Mouse (Mus musculus) duodenum, adult 2 months (tissue): ENCODE measurements around the gene Gm29735. TPM values are rescaled to one million over a fixed set of nuclear protein-coding genes. Genes with fewer than 3 reads are reported as not detected.

Experiments used
- polyA plus RNA-seq: library from polyadenylated mRNA; depleted of rRNA; stranded (reverse); fragments of >200 nt; gene quantifications from 2 replicates; pipeline ENCODE4 v1.2.3, GENCODE M21; 2012; ENCODE audit warnings: low replicate concordance; rRNA removed

Gm29735 gene
- 0.33 TPM in 1 of 2 replicates, not detected in the other for polyA plus RNA-seq

DNA sequence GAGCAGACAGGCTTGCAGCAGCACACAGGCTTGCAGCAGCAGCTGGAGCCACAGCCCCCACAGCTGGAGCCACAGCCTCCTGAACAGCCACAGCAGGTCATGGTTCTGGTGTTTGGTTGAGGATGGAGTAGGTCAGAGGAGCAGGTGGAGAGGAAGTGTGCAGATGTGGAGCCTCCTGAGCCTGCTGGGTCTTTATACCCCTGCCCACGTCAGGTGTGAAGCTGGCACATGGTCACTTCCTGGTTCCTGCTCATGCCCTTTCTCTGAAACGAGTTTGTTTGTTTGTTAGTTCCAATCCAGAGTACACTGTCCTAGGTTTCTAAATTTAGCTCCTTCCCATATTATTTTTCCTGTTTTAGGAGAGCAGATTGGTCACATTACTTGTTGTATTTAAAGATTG is at the start of gene Gm29735:
TSS of gene Gm29735 (minus strand) at position 101 of the 400 bp plus-strand sequence.

DNA sequence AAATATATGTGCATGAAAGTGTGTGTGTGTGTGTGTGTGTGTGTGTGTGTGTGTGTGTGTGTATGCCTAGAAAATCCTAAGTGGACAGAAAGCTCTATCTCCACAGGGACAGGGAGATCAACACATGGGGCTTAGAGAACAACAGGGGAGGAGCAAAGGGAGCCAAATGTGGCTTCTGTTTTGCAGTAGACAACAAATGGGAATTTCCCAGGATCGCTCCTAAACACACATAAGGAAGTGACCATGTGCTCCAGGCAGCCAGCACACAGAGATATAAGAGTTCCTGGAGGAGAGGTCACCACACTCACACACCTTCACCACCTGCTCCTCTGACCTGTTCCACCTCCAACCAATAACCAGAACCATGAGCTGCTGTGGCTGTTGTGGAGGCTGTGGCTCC is 44.2 kb upstream of the Gm29735 start, which contains the start of gene Krtap5-3:
TSS of gene Krtap5-3 (plus strand) at position 301 of the 400 bp plus-strand sequence.

DNA sequence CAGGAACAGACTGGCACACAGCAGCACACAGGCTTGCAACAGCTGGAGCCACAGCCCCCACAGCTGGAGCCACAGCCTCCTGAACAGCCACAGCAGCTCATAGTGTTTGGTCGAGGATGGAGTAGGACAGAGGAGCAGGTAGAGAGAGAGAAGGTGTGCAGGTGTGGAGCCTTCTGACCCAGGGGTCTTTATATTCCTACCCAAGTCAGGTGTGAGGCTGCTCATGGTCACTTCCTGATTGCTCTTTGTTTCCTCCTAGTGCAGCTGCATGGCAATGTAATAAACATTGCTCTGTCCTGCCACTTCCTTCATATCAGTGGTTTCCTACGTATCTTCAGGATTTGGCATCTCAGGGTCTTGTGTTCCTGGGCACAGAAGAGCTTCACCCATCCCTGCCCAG is 33.4 kb upstream of the Gm29735 start, which contains the start of gene Gm10153:
TSS of gene Gm10153 (minus strand) at position 101 of the 400 bp plus-strand sequence.

DNA sequence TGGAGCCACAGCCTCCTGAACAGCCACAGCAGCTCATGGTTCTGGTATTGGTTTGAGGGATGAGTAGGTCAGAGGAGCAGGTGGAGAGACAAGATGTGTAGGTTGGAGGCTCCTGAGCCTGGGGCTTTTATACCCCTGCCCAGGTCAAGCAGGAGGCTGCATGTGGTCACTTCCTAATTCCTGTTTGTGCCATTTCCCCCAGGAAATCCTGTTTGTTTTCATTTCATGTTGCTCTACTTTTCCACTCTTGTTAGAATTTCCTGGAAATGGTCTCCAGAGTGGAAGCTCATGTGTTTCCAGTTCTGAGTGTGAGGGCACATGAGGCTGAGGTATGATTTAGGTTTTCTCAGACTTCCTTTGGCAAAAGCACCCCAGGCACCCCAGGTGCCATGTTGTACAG is 19.0 kb upstream of the Gm29735 start, which contains the start of gene Krtap5-2:
TSS of gene Krtap5-2 (minus strand) at position 101 of the 400 bp plus-strand sequence.

DNA sequence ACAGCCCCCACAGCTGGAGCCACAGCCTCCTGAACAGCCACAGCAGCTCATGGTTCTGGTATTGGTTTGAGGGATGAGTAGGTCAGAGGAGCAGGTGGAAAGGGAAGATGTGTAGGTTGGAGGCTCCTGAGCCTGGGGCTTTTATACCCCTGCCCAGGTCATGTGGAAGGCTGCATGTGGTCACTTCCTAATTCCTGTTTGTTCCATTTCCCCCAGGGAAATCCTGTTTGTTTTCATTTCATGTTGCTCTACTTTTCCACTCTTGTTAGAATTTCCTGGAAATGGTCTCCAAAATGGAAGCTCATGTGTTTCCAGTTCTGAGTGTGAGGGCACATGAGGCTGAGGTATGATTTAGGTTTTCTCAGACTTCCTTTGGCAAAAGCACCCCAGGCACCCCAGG is 8.7 kb upstream of the Gm29735 start, which contains the start of gene Gm4553:
TSS of gene Gm4553 (minus strand) at position 101 of the 400 bp plus-strand sequence.

DNA sequence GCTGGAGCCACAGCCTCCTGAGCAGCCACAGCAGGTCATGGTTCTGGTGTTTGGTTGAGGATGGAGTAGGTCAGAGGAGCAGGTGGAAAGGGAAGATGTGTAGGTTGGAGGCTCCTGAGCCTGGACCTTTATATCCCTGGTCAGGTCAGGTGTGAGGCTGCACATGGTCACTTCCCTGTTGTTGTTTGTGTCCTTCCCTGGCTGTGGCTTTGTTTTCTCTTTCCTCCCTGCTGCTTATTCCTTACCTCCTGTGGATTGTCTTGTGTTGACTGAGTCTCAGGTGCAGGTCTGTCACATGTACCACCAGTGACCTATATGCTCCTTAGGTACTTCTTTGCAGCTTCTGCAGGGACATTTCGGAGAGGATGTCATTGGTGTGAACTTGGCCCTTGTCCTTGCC is 12.4 kb downstream of the Gm29735 start, which contains the start of gene Gm45337:
TSS of gene Gm45337 (minus strand) at position 101 of the 400 bp plus-strand sequence.

DNA sequence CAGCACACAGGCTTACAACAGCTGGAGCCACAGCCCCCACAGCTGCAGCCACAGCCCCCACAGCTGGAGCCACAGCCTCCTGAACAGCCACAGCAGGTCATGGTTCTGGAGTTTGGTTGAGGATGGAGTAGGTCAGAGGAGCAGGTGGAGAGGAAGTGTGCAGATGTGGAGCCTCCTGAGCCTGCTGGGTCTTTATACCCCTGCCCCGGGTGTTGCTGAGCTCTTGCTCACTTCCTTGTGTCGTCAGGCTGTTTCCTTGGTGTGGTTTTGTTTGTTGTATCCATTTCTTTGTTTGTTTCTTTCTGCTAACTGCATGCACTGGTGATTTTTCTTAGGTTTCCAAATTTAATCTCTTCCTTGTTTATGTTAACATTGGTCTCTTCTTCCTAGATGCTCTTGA is 21.0 kb downstream of the Gm29735 start, which contains the start of gene Gm39115:
TSS of gene Gm39115 (minus strand) at position 101 of the 400 bp plus-strand sequence.

DNA sequence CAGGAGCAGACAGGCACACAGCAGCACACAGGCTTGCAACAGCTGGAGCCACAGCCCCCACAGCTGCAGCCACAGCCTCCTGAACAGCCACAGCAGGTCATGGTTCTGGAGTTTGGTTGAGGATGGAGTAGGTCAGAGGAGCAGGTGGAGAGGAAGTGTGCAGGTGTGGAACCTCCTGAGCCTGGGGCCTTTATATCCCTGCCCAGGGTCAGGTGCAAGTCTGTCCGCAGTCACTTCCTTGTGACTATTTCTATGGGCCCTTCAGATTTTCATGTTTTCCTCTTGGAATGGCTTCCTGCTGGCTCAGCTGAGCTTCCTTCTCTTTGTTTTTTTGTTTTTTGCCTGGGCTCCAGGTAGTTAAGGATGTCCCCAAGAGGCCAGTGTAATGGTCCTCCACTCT is 36.3 kb downstream of the Gm29735 start, which contains the start of gene Gm45618:
TSS of gene Gm45618 (minus strand) at position 101 of the 400 bp plus-strand sequence.

Other genes with a start within 250 kb of the Gm29735 start
- 32.7 and 54.7 TPM in 2 replicates for gene Tollip, start 238.6 kb downstream of the Gm29735 start, polyA plus RNA-seq
- gene Brsk2, start 207.4 kb downstream of the Gm29735 start, polyA plus RNA-seq, result 0.64 and 4.0 TPM in 2 replicates
- gene Mob2, start 96.0 kb downstream of the Gm29735 start, polyA plus RNA-seq, result 30.2 and 35.8 TPM in 2 replicates
- 11.0 and 11.1 TPM in 2 replicates for gene Dusp8, start 61.3 kb downstream of the Gm29735 start, polyA plus RNA-seq
- not detected in 2 replicates for gene Gm45618, start 36.4 kb downstream of the Gm29735 start, polyA plus RNA-seq
- not detected in 2 replicates for gene Gm39115, start 21.1 kb downstream of the Gm29735 start, polyA plus RNA-seq
- not detected in 2 replicates for gene Gm45337, start 12.5 kb downstream of the Gm29735 start, polyA plus RNA-seq
- not detected in 2 replicates for gene Gm4553, start 8.6 kb upstream of the Gm29735 start, polyA plus RNA-seq
- gene Krtap5-2, start 18.9 kb upstream of the Gm29735 start, polyA plus RNA-seq, result not detected in 2 replicates
- gene Gm10153, start 33.3 kb upstream of the Gm29735 start, polyA plus RNA-seq, result not detected in 2 replicates
- 0.14 TPM in 1 of 2 replicates, not detected in the other for gene Krtap5-3, start 44.3 kb upstream of the Gm29735 start, polyA plus RNA-seq
- gene Gm7579, start 54.7 kb upstream of the Gm29735 start, polyA plus RNA-seq, result not detected in 2 replicates
- 2.1 TPM in 1 of 2 replicates, not detected in the other for gene Krtap5-5, start 72.9 kb upstream of the Gm29735 start, polyA plus RNA-seq
- gene Gm40460, start 84.0 kb upstream of the Gm29735 start, polyA plus RNA-seq, result not detected in 2 replicates
- not detected in 2 replicates for gene Gm2431, start 101.2 kb upstream of the Gm29735 start, polyA plus RNA-seq
- not detected in 2 replicates for gene Gm4559, start 117.2 kb upstream of the Gm29735 start, polyA plus RNA-seq
- not detected in 2 replicates for gene Krtap5-1, start 140.0 kb upstream of the Gm29735 start, polyA plus RNA-seq
- gene Krtap5-4, start 146.4 kb upstream of the Gm29735 start, polyA plus RNA-seq, result not detected in 2 replicates
- gene Ifitm10, start 216.6 kb upstream of the Gm29735 start, polyA plus RNA-seq, result 2.2 and 4.4 TPM in 2 replicates
- gene Gm49369, start 225.6 kb upstream of the Gm29735 start, polyA plus RNA-seq, result not detected in 2 replicates
- 219 and 317 TPM in 2 replicates for gene Ctsd, start 230.9 kb upstream of the Gm29735 start, polyA plus RNA-seq